Mouse (Mus musculus): ENCODE measurements around the gene Csf3r. TPM values are rescaled to one million over a fixed set of nuclear protein-coding genes. Genes with fewer than 3 reads are reported as not detected.

The Csf3r gene
- polyA plus RNA-seq, 1 experiment from 2014 or later, result 0.76 TPM

GRCm38 (mm10) chr4:125996576-125996975 is 27.8 kb upstream of the Csf3r start:
- ATAC-seq (ENCODE audit: low FRiP score), result no peak
- no peaks in the 10 kb centered on the region for H3K27me3 ChIP-seq (ENCODE audit: control insufficient read depth, insufficient read depth, low read length)
- H3K4me2 ChIP-seq (replicated peaks), result no peak overlapping the region
- peaks cover 21% of the 10 kb centered on the region for H3K9me3 ChIP-seq (ENCODE audit: control insufficient read depth, low read length)
- no peak overlapping the region for H3K27ac ChIP-seq
- DNase-seq (ENCODE audit: low spot score), result no peak
- H3K4me3 ChIP-seq (replicated peaks; ENCODE audit: low read length), result no peak overlapping the region
- 22% methylated on average over 4 of the region's 4 CpGs for WGBS
- H3K4me1 ChIP-seq (replicated peaks; ENCODE audit: control insufficient read depth, insufficient read depth, low read length), result no peaks in the 10 kb centered on the region
- H3K9ac ChIP-seq, result no peak overlapping the region
- H3K36me3 ChIP-seq (replicated peaks; ENCODE audit: control insufficient read depth, insufficient read depth), result no peaks in the 10 kb centered on the region

- Histone ChIP-seq H3K4me1 (replicated peaks; ENCODE audit: control insufficient read depth, insufficient read depth, low read length) (no peaks in the 10 kb centered on the region), H3K9ac (no peak overlapping the region), H3K4me3 (replicated peaks; ENCODE audit: low read length) (no peak overlapping the region), H3K9me3 (ENCODE audit: control insufficient read depth, low read length) (peaks cover 21% of the 10 kb centered on the region), H3K36me3 (replicated peaks; ENCODE audit: control insufficient read depth, insufficient read depth) (no peaks in the 10 kb centered on the region), H3K27ac (no peak overlapping the region), H3K27me3 (ENCODE audit: control insufficient read depth, insufficient read depth, low read length) (no peaks in the 10 kb centered on the region), H3K4me2 (replicated peaks) (no peak overlapping the region)
- WGBS, result 92% methylated on average over 2 of the region's 2 CpGs
- no peak for ATAC-seq (ENCODE audit: low FRiP score)
- DNase-seq (ENCODE audit: low spot score), result no peak
Observed at GRCm38 (mm10) chr4:125997826-125998225, 26.5 kb upstream of the Csf3r start.

- WGBS, result 86% methylated on average over 12 of the region's 12 CpGs
- peaks cover 21% of the 10 kb centered on the region for H3K9me3 ChIP-seq (ENCODE audit: control insufficient read depth, low read length)
- no peak overlapping the region for H3K27ac ChIP-seq
- no peaks in the 10 kb centered on the region for H3K4me1 ChIP-seq (replicated peaks; ENCODE audit: control insufficient read depth, insufficient read depth, low read length)
- no peak overlapping the region for H3K4me3 ChIP-seq (replicated peaks; ENCODE audit: low read length)
- DNase-seq (ENCODE audit: low spot score), result no peak
- H3K27me3 ChIP-seq (ENCODE audit: control insufficient read depth, insufficient read depth, low read length), result no peaks in the 10 kb centered on the region
- H3K36me3 ChIP-seq (replicated peaks; ENCODE audit: control insufficient read depth, insufficient read depth), result no peaks in the 10 kb centered on the region
- H3K4me2 ChIP-seq (replicated peaks), result no peak overlapping the region
- ATAC-seq (ENCODE audit: low FRiP score), result no peak
- H3K9ac ChIP-seq, result no peak overlapping the region
Observed at GRCm38 (mm10) chr4:126001311-126002199, 22.8 kb upstream of the Csf3r start.

- DNase-seq (ENCODE audit: low spot score) (no peak), ATAC-seq (ENCODE audit: low FRiP score) (no peak)
- Histone ChIP-seq H3K9ac (no peak overlapping the region), H3K4me2 (replicated peaks) (no peak overlapping the region), H3K9me3 (ENCODE audit: control insufficient read depth, low read length) (no peaks in the 10 kb centered on the region), H3K4me3 (replicated peaks; ENCODE audit: low read length) (no peak overlapping the region), H3K27me3 (ENCODE audit: control insufficient read depth, insufficient read depth, low read length) (no peaks in the 10 kb centered on the region), H3K36me3 (replicated peaks; ENCODE audit: control insufficient read depth, insufficient read depth) (no peaks in the 10 kb centered on the region), H3K27ac (no peak overlapping the region), H3K4me1 (replicated peaks; ENCODE audit: control insufficient read depth, insufficient read depth, low read length) (no peaks in the 10 kb centered on the region)
- WGBS, result 83% methylated on average over 7 of the region's 7 CpGs
Observed at GRCm38 (mm10) chr4:126017676-126018332, 6.5 kb upstream of the Csf3r start.

GRCm38 (mm10) chr4:126018966-126019538 is 5.3 kb upstream of the Csf3r start:
- H3K27me3 ChIP-seq (ENCODE audit: control insufficient read depth, insufficient read depth, low read length), result no peaks in the 10 kb centered on the region
- no peak overlapping the region for H3K9ac ChIP-seq
- ATAC-seq (ENCODE audit: low FRiP score), result no peak
- no peaks in the 10 kb centered on the region for H3K4me1 ChIP-seq (replicated peaks; ENCODE audit: control insufficient read depth, insufficient read depth, low read length)
- H3K27ac ChIP-seq, result no peak overlapping the region
- no peak for DNase-seq (ENCODE audit: low spot score)
- H3K36me3 ChIP-seq (replicated peaks; ENCODE audit: control insufficient read depth, insufficient read depth), result no peaks in the 10 kb centered on the region
- H3K4me2 ChIP-seq (replicated peaks), result no peak overlapping the region
- H3K4me3 ChIP-seq (replicated peaks; ENCODE audit: low read length), result no peak overlapping the region
- 80% methylated on average over 11 of the region's 11 CpGs for whole genome bisulfite sequencing
- no peaks in the 10 kb centered on the region for H3K9me3 ChIP-seq (ENCODE audit: control insufficient read depth, low read length)

GRCm38 (mm10) chr4:126025801-126026200 is 1.5 kb downstream of the Csf3r start:
- no peaks in the 10 kb centered on the region for H3K36me3 ChIP-seq (replicated peaks; ENCODE audit: control insufficient read depth, insufficient read depth)
- WGBS, result 85% methylated on average over 5 of the region's 5 CpGs
- H3K9me3 ChIP-seq (ENCODE audit: control insufficient read depth, low read length), result no peaks in the 10 kb centered on the region
- no peaks in the 10 kb centered on the region for H3K27me3 ChIP-seq (ENCODE audit: control insufficient read depth, insufficient read depth, low read length)
- no peak overlapping the region for H3K4me2 ChIP-seq (replicated peaks)
- H3K9ac ChIP-seq, result no peak overlapping the region
- no peak overlapping the region for H3K4me3 ChIP-seq (replicated peaks; ENCODE audit: low read length)
- no peak overlapping the region for H3K27ac ChIP-seq
- no peaks in the 10 kb centered on the region for H3K4me1 ChIP-seq (replicated peaks; ENCODE audit: control insufficient read depth, insufficient read depth, low read length)
- no peak for ATAC-seq (ENCODE audit: low FRiP score)
- DNase-seq (ENCODE audit: low spot score), result no peak

- no peaks in the 10 kb centered on the region for H3K27me3 ChIP-seq (ENCODE audit: control insufficient read depth, insufficient read depth, low read length)
- ATAC-seq (ENCODE audit: low FRiP score), result no peak
- no peaks in the 10 kb centered on the region for H3K9me3 ChIP-seq (ENCODE audit: control insufficient read depth, low read length)
- H3K36me3 ChIP-seq (replicated peaks; ENCODE audit: control insufficient read depth, insufficient read depth), result no peaks in the 10 kb centered on the region
- no peak overlapping the region for H3K27ac ChIP-seq
- no peak for DNase-seq (ENCODE audit: low spot score)
- H3K9ac ChIP-seq, result no peak overlapping the region
- H3K4me3 ChIP-seq (replicated peaks; ENCODE audit: low read length), result no peak overlapping the region
- 98% methylated on average over 3 of the region's 3 CpGs for WGBS
- no peak overlapping the region for H3K4me2 ChIP-seq (replicated peaks)
- no peaks in the 10 kb centered on the region for H3K4me1 ChIP-seq (replicated peaks; ENCODE audit: control insufficient read depth, insufficient read depth, low read length)
Observed at GRCm38 (mm10) chr4:126027980-126028379, 3.6 kb downstream of the Csf3r start.

GRCm38 (mm10) chr4:126029042-126029441 is 4.7 kb downstream of the Csf3r start:
- Histone ChIP-seq H3K4me3 (replicated peaks; ENCODE audit: low read length) (no peak overlapping the region), H3K27me3 (ENCODE audit: control insufficient read depth, insufficient read depth, low read length) (no peaks in the 10 kb centered on the region), H3K9me3 (ENCODE audit: control insufficient read depth, low read length) (no peaks in the 10 kb centered on the region), H3K27ac (no peak overlapping the region), H3K4me1 (replicated peaks; ENCODE audit: control insufficient read depth, insufficient read depth, low read length) (no peaks in the 10 kb centered on the region), H3K9ac (no peak overlapping the region), H3K4me2 (replicated peaks) (no peak overlapping the region), H3K36me3 (replicated peaks; ENCODE audit: control insufficient read depth, insufficient read depth) (no peaks in the 10 kb centered on the region)
- no peak for DNase-seq (ENCODE audit: low spot score)
- ATAC-seq (ENCODE audit: low FRiP score), result no peak
- 78% methylated on average over 3 of the region's 3 CpGs for WGBS

GRCm38 (mm10) chr4:126030705-126031104 is 6.4 kb downstream of the Csf3r start:
- no peak overlapping the region for H3K9ac ChIP-seq
- 74% methylated on average over 5 of the region's 5 CpGs for WGBS
- DNase-seq (ENCODE audit: low spot score) (no peak), ATAC-seq (ENCODE audit: low FRiP score) (no peak)
- no peaks in the 10 kb centered on the region for H3K27me3 ChIP-seq (ENCODE audit: control insufficient read depth, insufficient read depth, low read length)
- H3K36me3 ChIP-seq (replicated peaks; ENCODE audit: control insufficient read depth, insufficient read depth), result no peaks in the 10 kb centered on the region
- no peak overlapping the region for H3K4me3 ChIP-seq (replicated peaks; ENCODE audit: low read length)
- no peak overlapping the region for H3K27ac ChIP-seq
- no peaks in the 10 kb centered on the region for H3K9me3 ChIP-seq (ENCODE audit: control insufficient read depth, low read length)
- H3K4me1 ChIP-seq (replicated peaks; ENCODE audit: control insufficient read depth, insufficient read depth, low read length), result no peaks in the 10 kb centered on the region
- H3K4me2 ChIP-seq (replicated peaks), result no peak overlapping the region
